Mouse (Mus musculus): ENCODE measurements around the gene Tnfsf15. TPM values are rescaled to one million over a fixed set of nuclear protein-coding genes. Genes with fewer than 3 reads are reported as not detected.

Tnfsf15 gene
- total RNA-seq, 2 experiments from 2014 or later = not detected

DNA sequence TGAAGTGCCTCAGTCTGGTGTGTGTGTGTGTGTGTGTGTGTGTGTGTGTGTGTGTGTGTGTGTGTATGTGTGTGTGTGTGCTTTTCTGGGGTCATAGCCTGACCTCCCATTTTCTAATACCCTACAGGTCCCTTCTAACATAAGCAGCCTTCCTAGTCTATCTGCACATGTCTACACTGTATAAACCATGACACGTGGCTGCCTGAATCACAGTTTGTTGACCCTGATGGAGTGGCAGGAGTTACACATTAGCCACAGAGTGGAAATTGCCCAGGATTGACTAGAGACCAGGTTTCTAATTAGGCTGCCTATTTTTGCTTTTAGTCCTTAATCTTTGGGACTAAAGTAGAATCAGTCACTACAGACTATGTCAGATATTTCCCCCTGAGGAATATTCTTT lies 1.3 kb downstream of the Tnfsf15 start:
- no peak for ATAC-seq (replicated peaks; ENCODE audit: low FRiP score, poor library complexity, severe bottlenecking)

DNA sequence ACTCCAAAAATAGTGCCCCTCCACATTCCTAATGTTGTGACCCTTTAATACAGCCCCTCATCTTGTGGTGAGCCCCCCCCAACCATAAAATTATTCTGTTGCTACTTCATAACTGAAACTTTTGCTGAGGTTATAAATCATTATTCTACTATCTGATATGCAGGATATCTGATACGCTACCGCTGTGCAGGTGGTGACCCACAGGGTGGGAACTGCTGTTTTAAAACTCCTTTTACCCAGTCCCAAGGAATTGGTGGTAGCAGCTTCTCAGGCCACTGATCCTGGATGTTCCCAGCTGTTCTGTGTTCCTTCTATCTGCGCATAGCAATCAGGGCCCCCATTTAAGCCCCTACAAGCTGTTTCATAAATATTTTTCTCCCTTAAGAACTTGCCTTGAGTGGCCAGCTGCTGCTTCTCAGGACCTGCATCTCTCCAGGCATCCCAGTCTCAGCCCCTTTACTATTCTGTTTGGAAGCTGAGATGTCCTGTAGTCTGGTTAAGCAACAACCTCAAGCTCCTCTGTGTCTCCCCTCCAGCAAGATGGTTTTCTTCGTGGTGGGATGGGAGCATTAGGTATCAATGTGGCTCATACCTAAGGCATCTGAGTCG lies 2.0 kb downstream of the Tnfsf15 start:
- no peak for ATAC-seq (replicated peaks; ENCODE audit: low FRiP score, poor library complexity, severe bottlenecking)

DNA sequence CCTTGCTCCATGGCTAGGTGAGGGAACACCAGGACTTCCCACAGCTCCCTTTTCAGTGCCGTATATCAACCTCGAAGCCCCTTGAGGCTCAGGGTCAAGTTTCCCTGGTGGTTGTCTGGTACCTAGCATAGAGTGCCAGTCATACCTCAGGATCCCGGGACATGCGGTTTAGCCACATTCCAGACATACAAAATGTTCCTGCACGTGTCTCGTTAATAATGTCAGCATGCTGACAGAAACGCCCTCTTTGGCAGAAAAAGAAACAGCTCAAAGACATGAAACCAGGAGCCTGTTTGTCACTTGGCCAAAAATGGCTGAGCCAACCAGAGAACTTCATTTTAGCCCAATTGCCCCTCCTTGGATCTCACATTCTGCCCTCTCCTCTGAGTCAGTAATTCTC lies 2.8 kb downstream of the Tnfsf15 start:
- no peak for ATAC-seq (replicated peaks; ENCODE audit: low FRiP score, poor library complexity, severe bottlenecking)

GRCm38 (mm10) chr4:63740761-63741160 lies 4.2 kb downstream of the Tnfsf15 start:
- ATAC-seq (replicated peaks; ENCODE audit: low FRiP score, poor library complexity, severe bottlenecking) = no peak

- no peak for ATAC-seq (replicated peaks; ENCODE audit: low FRiP score, poor library complexity, severe bottlenecking)
Measured at GRCm38 (mm10) chr4:63740001-63740400, 4.9 kb downstream of the Tnfsf15 start.

GRCm38 (mm10) chr4:63739524-63739923 lies 5.4 kb downstream of the Tnfsf15 start:
- ATAC-seq (replicated peaks; ENCODE audit: low FRiP score, poor library complexity, severe bottlenecking) = no peak

DNA sequence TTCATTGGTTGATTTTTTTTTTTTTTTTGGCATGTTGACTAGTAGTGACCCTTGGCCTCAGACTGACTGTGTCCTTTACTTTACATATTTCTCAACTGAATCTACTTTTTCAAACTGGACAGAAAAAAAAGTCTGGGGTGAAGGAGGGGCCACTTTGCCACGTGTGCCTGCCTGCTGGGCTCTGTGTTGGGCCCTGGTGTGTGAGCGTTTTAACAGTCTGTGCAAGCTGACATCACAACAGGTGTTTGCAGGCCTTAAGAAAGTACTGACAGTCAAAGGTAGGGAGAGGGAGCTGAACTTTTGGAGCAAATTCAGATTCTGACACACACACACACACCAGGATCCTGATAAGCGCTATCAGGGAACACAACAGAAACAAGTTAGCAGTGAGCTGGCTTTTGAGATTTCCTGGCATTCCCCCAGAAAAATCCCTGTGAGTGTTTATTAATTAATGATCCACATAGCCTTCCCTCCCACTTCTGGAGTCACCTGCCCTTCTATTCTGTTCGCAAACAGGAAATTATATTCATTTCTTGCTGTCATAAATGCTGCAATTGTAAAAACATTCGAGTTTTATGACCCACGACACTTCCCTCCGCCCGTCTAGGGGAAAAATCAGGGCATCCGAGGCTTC lies 6.4 kb downstream of the Tnfsf15 start:
- no peak for ATAC-seq (replicated peaks; ENCODE audit: low FRiP score, poor library complexity, severe bottlenecking)

GRCm38 (mm10) chr4:63731299-63731698 lies 13.6 kb downstream of the Tnfsf15 start:
- no peak for ATAC-seq (replicated peaks; ENCODE audit: low FRiP score, poor library complexity, severe bottlenecking)

- ATAC-seq (replicated peaks; ENCODE audit: low FRiP score, poor library complexity, severe bottlenecking) = no peak
Measured at GRCm38 (mm10) chr4:63726727-63727126, 18.2 kb downstream of the Tnfsf15 start.

DNA sequence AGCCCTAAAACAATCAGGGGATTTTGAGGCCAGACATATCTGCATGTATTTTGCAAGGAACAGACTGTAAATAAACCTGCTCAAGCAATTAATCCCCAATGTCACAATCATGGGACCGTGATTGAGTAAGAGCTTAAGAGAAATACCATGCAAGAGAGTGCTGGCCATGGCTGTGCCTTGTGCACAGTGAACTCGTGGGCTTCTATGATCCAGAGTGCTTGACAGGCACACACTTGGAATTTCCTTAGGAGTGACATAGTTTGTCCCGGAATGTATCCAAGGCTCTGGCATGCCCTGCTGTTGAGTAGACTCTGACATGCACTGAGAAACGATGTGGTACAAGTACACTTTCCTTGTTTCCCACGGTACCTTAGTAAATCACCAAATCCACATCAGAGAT lies 18.9 kb downstream of the Tnfsf15 start:
- ATAC-seq (replicated peaks; ENCODE audit: low FRiP score, poor library complexity, severe bottlenecking) = no peak

- ATAC-seq (replicated peaks; ENCODE audit: low FRiP score, poor library complexity, severe bottlenecking) = no peak
Measured at GRCm38 (mm10) chr4:63717922-63718643, 26.8 kb downstream of the Tnfsf15 start.

GRCm38 (mm10) chr4:63711886-63712285 lies 33.0 kb downstream of the Tnfsf15 start:
- no peak for ATAC-seq (replicated peaks; ENCODE audit: low FRiP score, poor library complexity, severe bottlenecking)

- ATAC-seq (replicated peaks; ENCODE audit: low FRiP score, poor library complexity, severe bottlenecking) = no peak
Measured at GRCm38 (mm10) chr4:63710431-63711220, 34.3 kb downstream of the Tnfsf15 start.

- ATAC-seq (replicated peaks; ENCODE audit: low FRiP score, poor library complexity, severe bottlenecking) = no peak
Measured at GRCm38 (mm10) chr4:63706279-63706971, 38.5 kb downstream of the Tnfsf15 start.

- no peak for ATAC-seq (replicated peaks; ENCODE audit: low FRiP score, poor library complexity, severe bottlenecking)
Measured at GRCm38 (mm10) chr4:63704232-63704631, 40.7 kb downstream of the Tnfsf15 start.

DNA sequence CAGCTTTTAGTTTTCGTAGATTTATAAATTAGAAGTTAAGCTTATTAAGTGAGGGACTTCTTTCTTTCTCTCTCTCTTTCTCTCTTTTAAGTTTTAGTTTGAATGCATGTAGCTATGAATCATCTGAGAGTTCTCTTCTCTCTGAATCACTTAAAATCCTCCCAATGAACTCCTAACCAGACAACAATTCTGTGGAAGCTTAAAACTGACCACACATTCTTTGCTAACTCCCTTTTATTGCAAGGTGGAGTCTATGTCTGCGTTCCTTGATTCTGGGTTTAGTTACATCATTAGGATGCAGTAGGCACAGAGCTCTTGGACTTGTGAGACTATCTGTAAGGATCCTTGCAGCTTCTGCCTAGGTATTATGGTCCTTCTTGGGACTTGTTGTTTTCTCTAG lies 41.2 kb downstream of the Tnfsf15 start:
- ATAC-seq (replicated peaks; ENCODE audit: low FRiP score, poor library complexity, severe bottlenecking) = no peak

GRCm38 (mm10) chr4:63702006-63702704 lies 42.8 kb downstream of the Tnfsf15 start:
- ATAC-seq (replicated peaks; ENCODE audit: low FRiP score, poor library complexity, severe bottlenecking) = no peak

- no peak for ATAC-seq (replicated peaks; ENCODE audit: low FRiP score, poor library complexity, severe bottlenecking)
Measured at GRCm38 (mm10) chr4:63699749-63700148, 45.2 kb downstream of the Tnfsf15 start.

- no peak for ATAC-seq (replicated peaks; ENCODE audit: low FRiP score, poor library complexity, severe bottlenecking)
Measured at GRCm38 (mm10) chr4:63696921-63697320, 48.0 kb downstream of the Tnfsf15 start.
